Mouse (Mus musculus): ENCODE data around the gene Adamts18. TPM values are rescaled to one million over a fixed set of nuclear protein-coding genes. Genes with fewer than 3 reads are reported as not detected.
"Not testable (repeated sequence)": the region's sequence is repeated elsewhere in the genome, so short reads cannot be mapped to it uniquely, and the experiment has no call there.

Gene Adamts18
- polyA plus RNA-seq, 1 experiment from 2014 or later: 2.1 TPM

- ATAC-seq (ENCODE audit: low FRiP score): no peak
- Histone ChIP-seq H3K27me3 (no peaks in the 10 kb centered on the region), H3K4me3 (no peak overlapping the region), H3K27ac (no peak overlapping the region), H3K36me3 (no peaks in the 10 kb centered on the region), H3K4me2 (replicated peaks) (no peak overlapping the region), H3K9ac (no peak overlapping the region), H3K4me1 (peaks cover 7% of the 10 kb centered on the region), H3K9me3 (replicated peaks) (no peaks in the 10 kb centered on the region)
- 63% methylated on average over 8 of the region's 8 CpGs for WGBS
Measured at GRCm38 (mm10) chr8:113836892-113837569, 11.5 kb downstream of the Adamts18 start.

GRCm38 (mm10) chr8:113833644-113834043 lies 14.9 kb downstream of the Adamts18 start:
- no peak overlapping the region for H3K4me2 ChIP-seq (replicated peaks)
- H3K27ac ChIP-seq: no peak overlapping the region

GRCm38 (mm10) chr8:113827270-113827669 lies 21.3 kb downstream of the Adamts18 start:
- WGBS: 96% methylated on average over 3 of the region's 3 CpGs
- no peaks in the 10 kb centered on the region for H3K27me3 ChIP-seq
- H3K36me3 ChIP-seq: no peaks in the 10 kb centered on the region
- no peaks in the 10 kb centered on the region for H3K9me3 ChIP-seq (replicated peaks)
- no peak overlapping the region for H3K4me3 ChIP-seq
- ATAC-seq (ENCODE audit: low FRiP score): no peak
- H3K4me2 ChIP-seq (replicated peaks): no peak overlapping the region
- no peaks in the 10 kb centered on the region for H3K4me1 ChIP-seq
- H3K27ac ChIP-seq: no peak overlapping the region
- H3K9ac ChIP-seq: no peak overlapping the region

More at GRCm38 (mm10) chr8:113833644-113834043, 14.9 kb downstream of the Adamts18 start:
- no peaks in the 10 kb centered on the region for H3K36me3 ChIP-seq
- WGBS: 66% methylated on average over 4 of the region's 4 CpGs
- peaks cover 7% of the 10 kb centered on the region for H3K4me1 ChIP-seq
- no peaks in the 10 kb centered on the region for H3K9me3 ChIP-seq (replicated peaks)
- H3K4me3 ChIP-seq: no peak overlapping the region
- no peak for ATAC-seq (ENCODE audit: low FRiP score)
- H3K27me3 ChIP-seq: no peaks in the 10 kb centered on the region
- H3K9ac ChIP-seq: no peak overlapping the region

GRCm38 (mm10) chr8:113820983-113821587 lies 27.5 kb downstream of the Adamts18 start:
- Histone ChIP-seq H3K9ac (no peak overlapping the region), H3K4me1 (no peaks in the 10 kb centered on the region), H3K9me3 (replicated peaks) (no peaks in the 10 kb centered on the region), H3K4me2 (replicated peaks) (no peak overlapping the region), H3K36me3 (no peaks in the 10 kb centered on the region), H3K27ac (no peak overlapping the region), H3K4me3 (no peak overlapping the region), H3K27me3 (no peaks in the 10 kb centered on the region)
- 74% methylated on average over 16 of the region's 16 CpGs for WGBS
- ATAC-seq (ENCODE audit: low FRiP score): no peak

GRCm38 (mm10) chr8:113813966-113814365 lies 34.6 kb downstream of the Adamts18 start:
- Histone ChIP-seq H3K9me3 (replicated peaks) (no peaks in the 10 kb centered on the region), H3K4me2 (replicated peaks) (no peak overlapping the region), H3K27me3 (no peaks in the 10 kb centered on the region), H3K27ac (no peak overlapping the region), H3K9ac (no peak overlapping the region), H3K4me3 (no peak overlapping the region), H3K4me1 (no peaks in the 10 kb centered on the region), H3K36me3 (no peaks in the 10 kb centered on the region)
- 62% methylated on average over 6 of the region's 6 CpGs for WGBS
- ATAC-seq (ENCODE audit: low FRiP score): no peak

- no peak overlapping the region for H3K4me3 ChIP-seq
- H3K4me2 ChIP-seq (replicated peaks): no peak overlapping the region
- no peak overlapping the region for H3K27ac ChIP-seq
- H3K4me1 ChIP-seq: no peaks in the 10 kb centered on the region
- WGBS: 84% methylated on average over 4 of the region's 4 CpGs
- no peak overlapping the region for H3K9ac ChIP-seq
- no peaks in the 10 kb centered on the region for H3K27me3 ChIP-seq
- no peaks in the 10 kb centered on the region for H3K36me3 ChIP-seq
- ATAC-seq (ENCODE audit: low FRiP score): no peak
- H3K9me3 ChIP-seq (replicated peaks): no peaks in the 10 kb centered on the region
Measured at GRCm38 (mm10) chr8:113811521-113811920, 37.0 kb downstream of the Adamts18 start.

- H3K4me1 ChIP-seq: no peaks in the 10 kb centered on the region
- H3K4me2 ChIP-seq (replicated peaks): no peak overlapping the region
- no peaks in the 10 kb centered on the region for H3K36me3 ChIP-seq
- no peak overlapping the region for H3K4me3 ChIP-seq
- no peak overlapping the region for H3K9ac ChIP-seq
- WGBS: 79% methylated on average over 5 of the region's 5 CpGs
- no peaks in the 10 kb centered on the region for H3K9me3 ChIP-seq (replicated peaks)
- no peaks in the 10 kb centered on the region for H3K27me3 ChIP-seq
- ATAC-seq (ENCODE audit: low FRiP score): no peak
- no peak overlapping the region for H3K27ac ChIP-seq
Measured at GRCm38 (mm10) chr8:113809929-113810328, 38.6 kb downstream of the Adamts18 start.

GRCm38 (mm10) chr8:113803830-113804611 lies 44.5 kb downstream of the Adamts18 start:
- 74% methylated on average over 12 of the region's 12 CpGs for WGBS

GRCm38 (mm10) chr8:113801551-113801950 lies 47.0 kb downstream of the Adamts18 start:
- Histone ChIP-seq H3K9ac (no peak overlapping the region), H3K27ac (no peak overlapping the region), H3K27me3 (no peaks in the 10 kb centered on the region), H3K36me3 (no peaks in the 10 kb centered on the region), H3K4me3 (no peak overlapping the region), H3K4me1 (no peaks in the 10 kb centered on the region), H3K4me2 (replicated peaks) (no peak overlapping the region), H3K9me3 (replicated peaks) (no peaks in the 10 kb centered on the region)
- no peak for ATAC-seq (ENCODE audit: low FRiP score)
- 79% methylated on average over 5 of the region's 5 CpGs for WGBS

More at GRCm38 (mm10) chr8:113803830-113804611, 44.5 kb downstream of the Adamts18 start:
- H3K36me3 ChIP-seq: no peaks in the 10 kb centered on the region
- no peaks in the 10 kb centered on the region for H3K27me3 ChIP-seq
- H3K4me1 ChIP-seq: no peaks in the 10 kb centered on the region
- ATAC-seq (ENCODE audit: low FRiP score): no peak
- H3K27ac ChIP-seq: no peak overlapping the region
- H3K4me3 ChIP-seq: no peak overlapping the region
- no peak overlapping the region for H3K9ac ChIP-seq
- H3K4me2 ChIP-seq (replicated peaks): no peak overlapping the region
- no peaks in the 10 kb centered on the region for H3K9me3 ChIP-seq (replicated peaks)

GRCm38 (mm10) chr8:113800556-113800955 lies 48.0 kb downstream of the Adamts18 start:
- ATAC-seq (ENCODE audit: low FRiP score); H3K9ac ChIP-seq: not testable (repeated sequence)

GRCm38 (mm10) chr8:113799550-113799949 lies 49.0 kb downstream of the Adamts18 start:
- Histone ChIP-seq H3K27me3 (no peaks in the 10 kb centered on the region), H3K4me3 (no peak overlapping the region), H3K27ac (no peak overlapping the region), H3K36me3 (no peaks in the 10 kb centered on the region), H3K4me2 (replicated peaks) (no peak overlapping the region), H3K9me3 (replicated peaks) (no peaks in the 10 kb centered on the region), H3K4me1 (no peaks in the 10 kb centered on the region), H3K9ac (no peak overlapping the region)
- ATAC-seq (ENCODE audit: low FRiP score): no peak
- no CpG with 5 or more reads among the region's 5 CpGs for WGBS

More at GRCm38 (mm10) chr8:113800556-113800955, 48.0 kb downstream of the Adamts18 start:
- not testable (repeated sequence) for H3K36me3 ChIP-seq; H3K4me1 ChIP-seq; H3K27ac ChIP-seq; H3K9me3 ChIP-seq (replicated peaks); H3K27me3 ChIP-seq; H3K4me2 ChIP-seq (replicated peaks); H3K4me3 ChIP-seq
- WGBS: no CpG with 5 or more reads among the region's 5 CpGs

- H3K4me2 ChIP-seq (replicated peaks): no peak overlapping the region
- no peak overlapping the region for H3K4me3 ChIP-seq
- H3K9ac ChIP-seq: no peak overlapping the region
- no CpG with 5 or more reads among the region's 13 CpGs for WGBS
- H3K36me3 ChIP-seq: no peaks in the 10 kb centered on the region
- H3K4me1 ChIP-seq: no peaks in the 10 kb centered on the region
- no peak for ATAC-seq (ENCODE audit: low FRiP score)
- no peak overlapping the region for H3K27ac ChIP-seq
- H3K27me3 ChIP-seq: no peaks in the 10 kb centered on the region
- H3K9me3 ChIP-seq (replicated peaks): no peaks in the 10 kb centered on the region
Measured at GRCm38 (mm10) chr8:113791856-113792255, 56.7 kb downstream of the Adamts18 start.
